Mouse (Mus musculus): ENCODE results near the gene Ptprn2. TPM values are rescaled to one million over a fixed set of nuclear protein-coding genes. Genes with fewer than 3 reads are reported as not detected.

Gene Ptprn2
- total RNA-seq, 2 experiments from 2014 or later: 14.8 to 17.6 TPM

GRCm38 (mm10) chr12:117163789-117164188 lies 678.3 kb downstream of the Ptprn2 start:
- no peak for DNase-seq

DNA sequence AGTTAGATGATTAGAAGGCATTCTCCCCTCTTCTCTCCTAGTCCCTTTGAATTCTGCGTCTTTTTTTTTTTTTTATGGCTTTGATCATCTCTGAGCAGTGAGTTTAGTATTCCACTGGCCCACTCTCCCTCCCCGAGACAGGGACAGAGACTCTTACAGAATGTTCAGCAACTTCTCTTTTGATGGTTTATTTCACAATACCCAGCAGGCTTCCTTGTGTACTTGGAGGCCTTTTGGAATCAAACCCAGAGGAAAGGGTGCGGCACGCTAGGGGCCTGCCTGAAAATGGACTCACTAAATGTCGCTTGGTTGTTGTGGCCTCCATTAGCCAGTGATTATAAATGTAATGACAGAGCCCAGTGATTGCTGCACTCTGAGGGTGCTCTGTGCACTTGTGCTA lies 680.7 kb downstream of the Ptprn2 start:
- DNase-seq: no peak

- no peak for DNase-seq
Observed at GRCm38 (mm10) chr12:117169670-117170069, 684.1 kb downstream of the Ptprn2 start.

- DNase-seq: no peak
Observed at GRCm38 (mm10) chr12:117172529-117172884, 687.0 kb downstream of the Ptprn2 start.

GRCm38 (mm10) chr12:117172885-117173529 lies 687.5 kb downstream of the Ptprn2 start:
- no peak for DNase-seq

- no peak for DNase-seq
Observed at GRCm38 (mm10) chr12:117174189-117174588, 688.7 kb downstream of the Ptprn2 start.

DNA sequence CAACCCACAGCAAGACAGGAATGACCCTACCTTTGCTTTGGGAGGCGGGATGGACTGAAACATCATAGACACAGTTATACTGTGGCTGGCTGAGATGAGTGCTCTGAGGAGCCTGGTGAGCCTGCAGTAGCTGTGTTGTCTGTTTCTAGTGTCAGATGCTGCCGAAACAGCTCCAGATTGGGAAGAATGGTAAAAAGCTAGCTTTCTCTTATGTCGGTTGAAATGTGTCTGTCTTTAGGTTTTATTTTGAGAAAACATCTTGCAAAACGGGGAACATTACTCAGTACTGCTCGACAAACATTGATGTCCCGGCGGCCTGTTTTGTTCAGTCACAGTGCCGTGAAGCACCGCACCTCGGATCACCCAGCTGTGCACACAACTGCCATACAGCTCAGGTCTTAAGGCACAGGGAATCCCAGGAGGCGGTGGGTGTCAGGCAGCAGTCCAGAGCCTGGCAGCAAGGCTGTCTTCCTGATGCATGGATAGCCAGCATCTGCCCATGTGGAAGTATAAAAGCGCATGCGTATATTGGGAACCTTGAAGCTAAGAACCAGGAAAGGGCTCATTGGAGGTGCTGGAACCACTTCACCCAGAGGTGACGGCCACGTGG lies 689.7 kb downstream of the Ptprn2 start:
- DNase-seq: no peak

GRCm38 (mm10) chr12:117176259-117176823 lies 690.8 kb downstream of the Ptprn2 start:
- no peak for DNase-seq

GRCm38 (mm10) chr12:117187167-117187566 lies 701.6 kb downstream of the Ptprn2 start:
- DNase-seq: no peak

DNA sequence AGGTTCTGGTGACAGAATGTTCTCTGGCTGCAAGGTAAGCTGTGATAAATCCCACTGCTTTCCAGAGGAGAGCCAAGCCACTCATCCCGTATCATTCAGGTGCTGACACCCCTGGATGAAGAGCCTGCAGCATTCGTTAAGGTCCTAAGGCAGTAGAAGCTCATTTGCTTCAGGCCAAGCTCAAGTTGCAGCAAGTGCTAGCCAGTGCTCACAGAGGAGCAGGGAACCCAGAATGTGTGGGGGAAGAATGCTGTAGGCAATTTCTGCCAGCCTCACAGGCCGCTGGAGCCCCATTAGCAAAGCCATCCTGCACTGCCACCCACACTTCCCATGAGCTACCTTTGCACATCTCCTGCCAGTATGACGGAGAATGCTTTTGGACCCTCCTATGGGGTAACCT lies 706.5 kb downstream of the Ptprn2 start:
- DNase-seq: no peak

DNA sequence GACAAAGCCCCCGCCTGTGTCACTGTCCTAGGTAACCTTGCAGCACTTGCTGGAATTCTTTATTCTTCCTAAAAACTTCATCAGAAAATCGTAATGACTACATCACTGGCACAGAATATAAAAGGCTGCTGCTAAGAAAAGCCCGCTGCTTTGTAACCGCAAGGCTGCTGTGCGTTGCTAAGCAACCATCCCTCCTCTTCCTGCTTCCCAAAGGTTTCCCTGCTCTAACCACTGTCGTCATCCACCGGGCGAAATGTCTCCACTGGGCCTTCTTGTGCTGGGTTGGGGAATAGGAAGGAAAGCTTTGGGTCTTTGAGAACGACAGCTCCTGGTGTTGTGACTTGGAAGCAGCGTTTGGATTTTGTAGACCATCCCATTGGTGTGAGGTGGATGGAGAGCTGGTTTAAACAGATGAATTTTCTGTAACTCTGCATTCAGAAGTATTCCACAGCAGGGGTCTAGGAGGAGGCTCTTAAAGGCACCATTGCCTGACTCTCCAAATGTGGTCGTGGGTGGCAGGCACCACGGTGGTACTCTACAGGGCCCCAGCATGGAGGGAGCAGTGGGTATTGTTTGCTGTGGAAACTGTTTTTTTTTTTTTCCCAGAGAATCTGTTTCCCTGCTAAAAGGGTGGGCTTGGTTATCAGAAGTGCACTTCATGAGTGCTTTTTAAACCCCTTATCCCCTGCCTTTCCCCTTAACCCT lies 711.4 kb downstream of the Ptprn2 start:
- peak; percentile 46 to 50 for DNase-seq

DNA sequence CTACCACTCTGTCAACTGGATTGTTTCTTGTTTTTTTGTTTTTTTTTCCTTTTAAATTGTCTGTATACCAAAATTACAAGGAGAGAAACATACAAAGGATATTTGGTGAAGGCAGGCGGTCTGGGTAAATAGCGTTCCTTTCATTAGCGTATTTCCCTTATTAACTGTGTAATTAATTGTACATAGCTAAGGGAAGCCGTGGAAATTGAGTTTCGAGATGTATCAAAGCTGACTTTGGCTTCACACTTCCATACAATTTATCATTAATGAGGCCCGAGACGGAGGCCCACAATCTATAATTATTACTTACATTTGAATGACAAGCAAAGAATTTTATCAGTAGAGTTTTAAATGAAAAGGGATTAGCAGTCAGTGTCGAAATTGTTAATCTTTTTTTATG lies 712.6 kb downstream of the Ptprn2 start:
- no peak for DNase-seq

GRCm38 (mm10) chr12:117200117-117200516 lies 714.6 kb downstream of the Ptprn2 start:
- DNase-seq: peak; percentile 84 to 87

- DNase-seq: peak in 1 of 2 experiments; percentile 30
Observed at GRCm38 (mm10) chr12:117200590-117200989, 715.1 kb downstream of the Ptprn2 start.

DNA sequence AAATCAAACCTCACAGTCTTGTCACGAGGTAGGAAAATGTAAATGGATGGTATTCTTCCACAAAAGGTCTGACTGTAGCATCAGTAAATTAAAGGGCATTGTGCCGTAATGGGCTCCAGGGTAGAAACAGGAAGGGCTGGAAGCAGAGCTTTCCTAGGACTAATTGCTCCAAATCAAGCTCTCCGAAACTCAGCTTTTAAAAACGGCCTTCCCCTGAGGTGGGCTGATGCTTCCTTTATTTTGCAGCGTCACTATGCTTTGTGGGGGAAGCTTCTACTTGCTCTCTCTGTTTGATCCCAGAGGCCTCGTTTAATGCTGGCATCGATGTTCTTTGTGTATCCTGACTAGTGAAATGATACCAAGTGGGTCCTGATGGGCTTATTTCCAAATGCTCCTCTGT lies 718.0 kb downstream of the Ptprn2 start:
- DNase-seq: no peak

DNA sequence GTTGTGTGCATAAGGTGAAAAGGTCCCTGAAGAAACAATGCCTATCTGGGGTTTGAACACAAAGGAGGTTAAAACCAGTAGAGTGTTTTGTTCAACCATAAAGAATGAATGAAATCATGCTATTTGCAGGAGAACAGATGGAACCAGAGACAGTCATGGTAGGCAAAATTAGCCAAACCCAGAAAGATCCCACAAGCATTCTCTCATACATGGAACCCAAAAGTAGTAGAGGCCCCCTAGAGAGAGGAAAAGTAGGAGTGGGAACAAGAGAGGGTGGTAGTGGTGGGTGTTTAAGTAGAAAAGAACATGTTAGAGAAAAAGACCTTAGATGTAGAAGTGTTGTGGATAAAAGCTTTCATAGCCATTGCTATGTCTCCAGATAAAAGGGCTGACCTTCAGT lies 719.4 kb downstream of the Ptprn2 start:
- no peak for DNase-seq

DNA sequence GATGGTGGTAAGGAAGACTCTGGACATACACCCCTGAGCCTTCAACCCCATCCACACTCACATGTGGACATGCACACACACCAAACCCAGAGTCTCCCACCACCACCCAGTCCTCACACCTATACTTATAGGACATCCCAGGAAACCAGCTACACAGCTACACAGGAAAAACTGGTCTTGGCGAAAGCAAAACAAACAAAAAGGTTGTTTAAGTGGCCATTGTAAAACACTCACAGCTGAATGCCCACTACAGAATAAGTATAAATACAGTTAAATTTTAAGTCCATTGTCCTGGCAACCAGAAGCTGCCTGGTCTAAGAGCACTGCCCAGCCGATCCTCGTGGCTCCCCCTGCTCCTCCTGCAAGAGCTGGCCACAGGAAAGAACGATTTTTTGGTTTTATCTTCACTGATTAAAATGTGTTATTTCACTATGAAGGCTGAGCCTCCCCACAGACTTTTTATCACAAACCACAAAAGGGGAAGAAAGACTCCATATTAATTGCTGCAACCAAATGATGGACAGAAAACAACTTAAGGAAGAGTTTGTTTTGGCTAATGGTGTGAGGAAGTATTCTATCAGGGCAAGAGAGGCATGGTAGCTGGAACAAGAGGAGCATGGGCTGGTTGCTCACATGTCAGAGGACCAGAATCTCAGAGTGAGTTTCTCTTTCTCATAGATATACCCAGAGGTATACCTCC lies 722.1 kb downstream of the Ptprn2 start:
- DNase-seq: no peak

DNA sequence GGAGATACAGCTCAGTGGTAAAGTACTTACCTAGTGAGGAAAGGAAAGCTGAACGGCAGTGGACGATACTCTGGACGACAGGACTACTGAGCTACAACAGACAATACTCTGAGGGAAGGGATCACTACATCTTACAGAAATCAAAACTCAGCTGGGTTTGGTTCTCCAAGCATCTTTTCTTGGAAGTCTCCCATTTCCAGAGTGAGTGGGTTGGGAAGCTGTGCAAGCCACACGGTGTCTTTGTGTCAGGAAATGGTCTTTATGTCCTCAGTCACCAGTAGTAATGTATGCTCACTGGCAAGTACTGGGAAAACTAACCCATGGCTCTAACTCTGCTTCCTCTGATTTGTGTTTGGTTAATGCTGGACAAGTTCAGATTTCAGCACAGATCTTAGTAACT lies 724.9 kb downstream of the Ptprn2 start:
- DNase-seq: no peak

GRCm38 (mm10) chr12:117213531-117213930 lies 728.0 kb downstream of the Ptprn2 start:
- DNase-seq: peak; percentile 52 to 62

- DNase-seq: no peak
Observed at GRCm38 (mm10) chr12:117214272-117214671, 728.8 kb downstream of the Ptprn2 start.

DNA sequence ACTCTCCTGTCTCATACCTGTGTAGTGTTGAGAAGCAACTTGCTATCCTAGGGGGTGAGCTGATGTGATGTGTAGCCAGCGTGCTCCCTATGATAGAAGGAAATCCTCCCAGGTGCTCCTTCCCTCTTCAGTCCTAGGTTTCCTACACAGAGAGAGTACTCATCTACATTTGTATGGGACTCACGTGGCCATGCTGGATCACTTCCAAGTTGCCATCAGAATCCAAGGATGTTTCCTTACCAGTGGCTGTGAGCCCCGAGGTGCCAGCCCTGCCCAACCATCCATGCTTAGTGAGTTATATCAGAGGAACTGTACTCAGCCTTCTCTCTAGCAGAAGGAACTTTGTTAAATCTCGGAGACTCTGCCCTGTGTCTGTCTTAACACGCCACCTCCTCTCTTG lies 729.4 kb downstream of the Ptprn2 start:
- DNase-seq: peak; percentile 21 to 28

DNA sequence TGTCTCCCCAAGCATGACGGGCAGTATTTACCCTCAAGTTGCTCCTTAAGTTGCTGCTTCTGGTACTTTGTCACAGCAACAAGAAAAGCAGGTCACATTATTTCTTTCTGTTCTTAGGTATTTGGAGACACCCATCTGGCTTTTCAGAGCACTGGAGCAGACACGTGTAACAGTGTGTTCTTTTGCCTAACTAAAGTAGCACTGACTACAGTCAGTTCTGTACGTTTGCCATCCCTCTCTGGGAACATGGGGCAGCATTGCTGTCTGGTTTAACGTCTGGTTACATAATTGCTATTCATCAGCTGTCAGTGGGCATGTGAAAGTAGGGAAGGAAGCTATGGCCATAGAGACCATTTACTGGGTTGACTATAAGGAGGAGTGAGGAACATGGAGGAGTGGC lies 736.4 kb downstream of the Ptprn2 start:
- DNase-seq: no peak

GRCm38 (mm10) chr12:117224036-117224435 lies 738.5 kb downstream of the Ptprn2 start:
- no peak for DNase-seq
